Mouse (Mus musculus): ENCODE results near the gene Kif19a.

Gene Kif19a

GRCm38 (mm10) chr11:114809371-114809770 lies 44.2 kb downstream of the Kif19a start:
- DNase-seq = no peak

- DNase-seq = no peak
Measured at GRCm38 (mm10) chr11:114810344-114810743, 45.2 kb downstream of the Kif19a start.

- peak; percentile 89 for DNase-seq
Measured at GRCm38 (mm10) chr11:114812731-114813240, 47.6 kb downstream of the Kif19a start.

- DNase-seq = no peak
Measured at GRCm38 (mm10) chr11:114814873-114815592, 49.8 kb downstream of the Kif19a start.

GRCm38 (mm10) chr11:114816934-114817333 lies 51.7 kb downstream of the Kif19a start:
- DNase-seq = no peak

GRCm38 (mm10) chr11:114818185-114818584 lies 53.0 kb downstream of the Kif19a start:
- no peak for DNase-seq

GRCm38 (mm10) chr11:114819110-114819509 lies 53.9 kb downstream of the Kif19a start:
- DNase-seq = no peak

- no peak for DNase-seq
Measured at GRCm38 (mm10) chr11:114820444-114820843, 55.3 kb downstream of the Kif19a start.

GRCm38 (mm10) chr11:114821325-114821724 lies 56.1 kb downstream of the Kif19a start:
- DNase-seq = no peak

- peak; percentile 85 for DNase-seq
Measured at GRCm38 (mm10) chr11:114822727-114823126, 57.5 kb downstream of the Kif19a start.

GRCm38 (mm10) chr11:114823199-114823725 lies 58.1 kb downstream of the Kif19a start:
- DNase-seq = no peak

- no peak for DNase-seq
Measured at GRCm38 (mm10) chr11:114826686-114827085, 61.5 kb downstream of the Kif19a start.

- peak; percentile 97 for DNase-seq
Measured at GRCm38 (mm10) chr11:114829499-114830432, 64.6 kb downstream of the Kif19a start.

- DNase-seq = no peak
Measured at GRCm38 (mm10) chr11:114830433-114830773, 65.2 kb downstream of the Kif19a start.

- DNase-seq = peak; percentile 28
Measured at GRCm38 (mm10) chr11:114833166-114833565, 68.0 kb downstream of the Kif19a start.

Data from cerebellum, adult 11-12 months (tissue).